Mouse (Mus musculus): Measurements from ENCODE around the gene Chac1. TPM values are rescaled to one million over a fixed set of nuclear protein-coding genes. Genes with fewer than 3 reads are reported as not detected.

Chac1 gene
- polyA plus RNA-seq, 1 experiment: 2.2 TPM

- TF ChIP-seq POLR2A (IDR thresholded peaks at IDR 0.05; ENCODE audit: low read depth, low read length) (no peak), CTCF (conservative IDR thresholded peaks at IDR 0.05; ENCODE audit: insufficient read depth, insufficient read length, low read depth, low read length) (no peak)
- peak; percentile 64 for DNase-seq
- H3K27ac ChIP-seq (ENCODE audit: insufficient read depth, low read depth, low read length): peak overlapping the region; percentile 75
- WGBS: 42% methylated on average over 9 of the region's 9 CpGs
- H3K27me3 ChIP-seq (replicated peaks; ENCODE audit: control insufficient read depth, insufficient read depth, low read length): no peaks in the 10 kb centered on the region
- H3K4me1 ChIP-seq (ENCODE audit: control insufficient read depth, insufficient read depth, low read length): 0 out of 2 replicates have a peak, but pooled peaks cover 2% of the 10 kb centered on the region
- peaks cover 3% of the 10 kb centered on the region for H3K36me3 ChIP-seq (ENCODE audit: control insufficient read depth, insufficient read depth, low read length)
- H3K4me3 ChIP-seq (ENCODE audit: insufficient read depth, low read depth, low read length): no peak overlapping the region
These were observed 26.3 kb downstream of the Chac1 start for GRCm38 (mm10) chr2:119377286-119377685.

GRCm38 (mm10) chr2:119377826-119378225 lies 26.8 kb downstream of the Chac1 start:
- Histone ChIP-seq H3K4me3 (ENCODE audit: insufficient read depth, low read depth, low read length) (no peak overlapping the region), H3K27ac (ENCODE audit: insufficient read depth, low read depth, low read length) (peak overlapping the region; percentile 75), H3K36me3 (ENCODE audit: control insufficient read depth, insufficient read depth, low read length) (peaks cover 3% of the 10 kb centered on the region), H3K27me3 (replicated peaks; ENCODE audit: control insufficient read depth, insufficient read depth, low read length) (no peaks in the 10 kb centered on the region), H3K4me1 (ENCODE audit: control insufficient read depth, insufficient read depth, low read length) (0 out of 2 replicates have a peak, but pooled peaks cover 2% of the 10 kb centered on the region)
- TF ChIP-seq POLR2A (IDR thresholded peaks at IDR 0.05; ENCODE audit: low read depth, low read length): no peak
- no peak for TF ChIP-seq CTCF (conservative IDR thresholded peaks at IDR 0.05; ENCODE audit: insufficient read depth, insufficient read length, low read depth, low read length)
- WGBS: 49% methylated on average over 3 of the region's 3 CpGs
- peak; percentile 37 for DNase-seq

DNA sequence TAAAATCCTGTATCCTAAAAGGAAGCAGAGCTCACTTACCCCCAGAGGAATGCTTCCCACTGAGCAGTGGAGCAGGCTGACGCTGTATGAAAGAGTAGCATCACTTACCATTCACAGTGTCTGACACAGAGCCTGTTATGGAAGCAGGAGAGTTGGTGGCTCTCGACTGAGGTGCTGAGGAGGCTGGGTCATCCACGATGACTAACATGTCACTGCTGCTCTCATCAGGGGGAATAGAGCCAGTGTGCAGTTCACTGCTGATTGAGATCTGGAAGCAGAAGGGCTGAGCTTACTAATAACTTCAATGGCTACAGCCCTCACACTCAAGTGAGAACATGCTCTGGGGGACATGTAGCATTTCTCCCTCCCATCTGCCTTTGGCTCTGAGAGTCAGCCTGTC lies 28.4 kb downstream of the Chac1 start:
- no peaks in the 10 kb centered on the region for H3K27me3 ChIP-seq (replicated peaks; ENCODE audit: control insufficient read depth, insufficient read depth, low read length)
- peaks cover 4% of the 10 kb centered on the region for H3K36me3 ChIP-seq (ENCODE audit: control insufficient read depth, insufficient read depth, low read length)
- TF ChIP-seq POLR2A (IDR thresholded peaks at IDR 0.05; ENCODE audit: low read depth, low read length): no peak
- TF ChIP-seq CTCF (conservative IDR thresholded peaks at IDR 0.05; ENCODE audit: insufficient read depth, insufficient read length, low read depth, low read length): no peak
- no peak for DNase-seq
- 82% methylated on average over 3 of the region's 3 CpGs for WGBS
- no peak overlapping the region for H3K4me3 ChIP-seq (ENCODE audit: insufficient read depth, low read depth, low read length)
- H3K27ac ChIP-seq (ENCODE audit: insufficient read depth, low read depth, low read length): no peak overlapping the region
- 0 out of 2 replicates have a peak, but pooled peaks cover 2% of the 10 kb centered on the region for H3K4me1 ChIP-seq (ENCODE audit: control insufficient read depth, insufficient read depth, low read length)

GRCm38 (mm10) chr2:119388266-119388665 lies 37.2 kb downstream of the Chac1 start:
- no peak for TF ChIP-seq POLR2A (IDR thresholded peaks at IDR 0.05; ENCODE audit: low read depth, low read length)
- no peak for TF ChIP-seq CTCF (conservative IDR thresholded peaks at IDR 0.05; ENCODE audit: insufficient read depth, insufficient read length, low read depth, low read length)
- no peak overlapping the region for H3K4me3 ChIP-seq (ENCODE audit: insufficient read depth, low read depth, low read length)
- no peak for DNase-seq
- H3K27me3 ChIP-seq (replicated peaks; ENCODE audit: control insufficient read depth, insufficient read depth, low read length): no peaks in the 10 kb centered on the region
- H3K36me3 ChIP-seq (ENCODE audit: control insufficient read depth, insufficient read depth, low read length): peaks cover 9% of the 10 kb centered on the region
- 74% methylated on average over 1 of the region's 1 CpGs for WGBS
- no peaks in the 10 kb centered on the region for H3K4me1 ChIP-seq (ENCODE audit: control insufficient read depth, insufficient read depth, low read length)
- peak overlapping the region; percentile 8; the same call in 1 of the 2 replicates for H3K27ac ChIP-seq (ENCODE audit: insufficient read depth, low read depth, low read length)

DNA sequence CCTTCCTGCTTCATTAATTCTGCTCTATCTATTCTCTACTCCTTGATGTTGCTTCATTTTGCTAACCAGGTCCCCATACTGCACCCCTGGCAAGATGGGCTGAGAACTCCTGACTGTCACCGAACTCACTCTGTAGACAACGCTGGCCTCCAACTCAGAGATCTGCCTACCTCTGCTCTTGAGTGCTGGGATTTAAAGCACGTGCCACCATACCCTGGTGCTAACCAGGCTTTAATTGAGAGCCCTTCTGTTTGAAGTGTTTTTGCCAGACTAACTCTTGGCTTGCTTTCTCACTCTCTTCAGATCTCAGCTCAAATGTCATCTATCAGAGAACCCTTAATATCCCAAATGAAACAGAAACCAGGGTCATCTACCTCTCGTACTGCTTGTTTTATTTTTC lies 39.0 kb downstream of the Chac1 start:
- H3K27me3 ChIP-seq (replicated peaks; ENCODE audit: control insufficient read depth, insufficient read depth, low read length): no peaks in the 10 kb centered on the region
- TF ChIP-seq CTCF (conservative IDR thresholded peaks at IDR 0.05; ENCODE audit: insufficient read depth, insufficient read length, low read depth, low read length) (no peak), POLR2A (IDR thresholded peaks at IDR 0.05; ENCODE audit: low read depth, low read length) (no peak)
- WGBS: 93% methylated on average over 4 of the region's 4 CpGs
- H3K27ac ChIP-seq (ENCODE audit: insufficient read depth, low read depth, low read length): no peak overlapping the region
- H3K4me3 ChIP-seq (ENCODE audit: insufficient read depth, low read depth, low read length): no peak overlapping the region
- DNase-seq: no peak
- H3K36me3 ChIP-seq (ENCODE audit: control insufficient read depth, insufficient read depth, low read length): peaks cover 8% of the 10 kb centered on the region; the same call in 1 of the 2 replicates
- no peaks in the 10 kb centered on the region for H3K4me1 ChIP-seq (ENCODE audit: control insufficient read depth, insufficient read depth, low read length)

GRCm38 (mm10) chr2:119398252-119398651 lies 47.2 kb downstream of the Chac1 start:
- no peak for DNase-seq
- H3K4me1 ChIP-seq (ENCODE audit: control insufficient read depth, insufficient read depth, low read length): no peaks in the 10 kb centered on the region
- 81% methylated on average over 5 of the region's 5 CpGs for WGBS
- TF ChIP-seq CTCF (conservative IDR thresholded peaks at IDR 0.05; ENCODE audit: insufficient read depth, insufficient read length, low read depth, low read length) (no peak), POLR2A (IDR thresholded peaks at IDR 0.05; ENCODE audit: low read depth, low read length) (no peak)
- H3K27me3 ChIP-seq (replicated peaks; ENCODE audit: control insufficient read depth, insufficient read depth, low read length): no peaks in the 10 kb centered on the region
- no peak overlapping the region for H3K27ac ChIP-seq (ENCODE audit: insufficient read depth, low read depth, low read length)
- H3K4me3 ChIP-seq (ENCODE audit: insufficient read depth, low read depth, low read length): no peak overlapping the region
- H3K36me3 ChIP-seq (ENCODE audit: control insufficient read depth, insufficient read depth, low read length): peaks cover 2% of the 10 kb centered on the region; the same call in 1 of the 2 replicates

DNA sequence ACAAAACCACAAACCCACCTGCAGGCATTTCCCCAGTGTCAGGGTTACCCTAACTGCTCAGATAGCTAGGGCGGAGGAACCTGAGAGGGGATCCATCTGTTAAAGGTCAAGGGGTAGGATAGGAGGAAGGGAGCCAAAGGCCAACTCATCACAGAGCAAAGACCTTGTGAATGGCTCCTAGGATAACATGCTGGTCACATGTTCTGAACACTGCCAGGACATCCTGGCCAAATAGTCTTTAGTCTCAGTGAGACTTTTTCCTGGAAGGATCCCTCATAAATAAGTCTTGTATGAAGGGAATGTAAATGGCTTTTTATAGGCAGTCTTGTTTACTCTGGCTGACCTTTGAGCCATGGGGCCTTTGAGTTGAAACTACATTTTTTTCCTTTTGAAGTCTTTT lies 47.6 kb downstream of the Chac1 start:
- WGBS: 62% methylated on average over 1 of the region's 1 CpGs
- Histone ChIP-seq H3K27ac (ENCODE audit: insufficient read depth, low read depth, low read length) (no peak overlapping the region), H3K4me1 (ENCODE audit: control insufficient read depth, insufficient read depth, low read length) (no peaks in the 10 kb centered on the region), H3K27me3 (replicated peaks; ENCODE audit: control insufficient read depth, insufficient read depth, low read length) (no peaks in the 10 kb centered on the region), H3K4me3 (ENCODE audit: insufficient read depth, low read depth, low read length) (no peak overlapping the region), H3K36me3 (ENCODE audit: control insufficient read depth, insufficient read depth, low read length) (peaks cover 2% of the 10 kb centered on the region; the same call in 1 of the 2 replicates)
- peak; percentile 47 for DNase-seq
- TF ChIP-seq POLR2A (IDR thresholded peaks at IDR 0.05; ENCODE audit: low read depth, low read length) (no peak), CTCF (conservative IDR thresholded peaks at IDR 0.05; ENCODE audit: insufficient read depth, insufficient read length, low read depth, low read length) (no peak)
